Mouse (Mus musculus) ovary, postnatal 10 days (tissue): ENCODE measurements around the gene Dnaja3.
"Not testable (repeated sequence)": the region's sequence is repeated elsewhere in the genome, so short reads cannot be mapped to it uniquely, and the experiment has no call there.

ENCODE experiments used
- DNase-seq: peaks from one replicate; pipeline ENCODE4 v3.0.0; 2022; ENCODE audit warnings: low spot score

Dnaja3 gene

DNA sequence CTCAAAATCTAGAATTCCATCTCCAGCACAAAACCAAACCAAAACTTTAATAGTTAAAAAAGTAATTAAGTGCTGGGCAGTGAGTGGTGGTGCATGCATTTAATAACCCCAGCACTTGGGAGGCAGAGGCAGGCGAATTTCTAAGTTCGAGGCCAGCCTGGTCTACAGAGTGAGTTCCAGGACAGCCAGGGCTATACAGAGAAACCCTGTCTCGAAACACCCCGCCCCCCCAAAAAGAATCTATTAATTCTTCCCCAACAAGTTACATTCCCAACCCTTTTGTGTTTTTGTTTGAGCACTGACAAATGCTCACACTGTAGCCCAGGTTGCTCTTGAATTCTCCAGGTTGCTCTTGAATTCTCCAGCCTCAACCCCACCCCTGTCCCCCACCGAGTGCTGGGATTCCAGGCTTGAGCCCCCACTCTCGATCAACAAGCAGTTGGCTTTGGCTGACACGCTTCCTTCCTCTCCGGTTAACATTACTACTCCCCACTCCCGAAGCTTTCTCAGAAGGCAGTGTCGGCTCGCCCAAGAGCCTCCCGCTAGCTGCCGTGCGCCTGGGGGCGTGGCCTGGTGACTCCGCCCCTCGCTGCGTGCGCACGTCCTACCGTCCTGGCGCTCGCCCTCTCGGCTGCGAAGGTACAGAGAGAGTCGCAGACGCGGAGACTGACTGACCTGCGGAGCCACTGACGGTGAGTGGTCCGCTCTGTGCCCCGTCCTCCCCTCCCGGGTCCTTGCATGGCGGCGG, 86.2 kb downstream of the Dnaja3 start, which contains the start of gene Hmox2:
Hmox2 (plus strand) TSS at position 582 of the 748 bp plus-strand sequence.
- DNase-seq = peak; percentile 94

- no peak for DNase-seq
Observed at GRCm38 (mm10) chr16:4726528-4727128, 86.8 kb downstream of the Dnaja3 start.

- DNase-seq = no peak
Observed at GRCm38 (mm10) chr16:4727526-4727925, 87.7 kb downstream of the Dnaja3 start.

GRCm38 (mm10) chr16:4727963-4728362, 88.2 kb downstream of the Dnaja3 start:
- no peak for DNase-seq

DNA sequence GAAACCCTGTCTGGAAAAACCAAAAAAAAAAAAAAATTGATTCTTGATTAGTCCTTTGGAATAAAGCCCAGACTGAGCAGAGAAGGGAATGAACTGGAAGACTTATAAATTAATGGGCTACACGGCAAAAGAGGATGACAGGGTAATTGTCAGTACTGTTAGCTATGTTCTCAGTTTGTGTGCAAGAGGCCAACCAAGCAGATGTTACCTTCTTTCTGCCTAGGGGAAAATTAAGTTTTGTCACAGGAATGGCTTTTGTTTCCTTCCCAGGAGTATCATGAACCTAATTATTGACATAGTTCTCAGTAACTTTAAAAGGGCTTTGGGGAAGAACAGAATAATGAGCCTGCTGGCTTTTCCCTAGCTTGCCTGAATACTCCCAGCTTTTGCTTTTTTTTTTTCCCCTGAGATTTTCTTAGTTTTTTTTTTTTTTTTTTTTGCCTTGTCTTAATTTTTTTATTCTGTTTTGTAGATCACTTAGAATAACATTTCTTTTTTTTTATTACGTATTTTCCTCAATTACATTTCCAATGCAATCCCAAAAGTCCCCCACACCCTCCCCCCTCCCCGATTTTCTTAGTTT, 91.1 kb downstream of the Dnaja3 start:
- DNase-seq = no peak

DNA sequence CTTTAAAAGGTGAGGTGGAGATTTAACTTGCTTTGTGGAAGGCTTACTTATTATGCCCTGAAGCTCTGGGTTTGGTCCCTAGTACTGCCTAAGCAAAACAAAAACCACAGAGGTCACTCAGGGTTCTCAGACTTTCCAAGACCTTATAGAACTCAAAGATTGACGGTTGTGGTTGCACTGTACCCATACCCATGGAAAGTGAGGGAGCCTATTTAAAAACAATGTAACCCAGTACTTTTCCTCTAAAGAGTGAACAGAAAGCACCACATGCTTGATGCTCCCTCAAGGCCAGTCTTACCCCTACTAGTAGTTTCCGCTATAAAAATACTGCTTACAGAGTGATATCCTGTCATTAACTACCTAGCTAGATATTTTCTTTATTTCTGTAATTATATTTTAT, 96.5 kb downstream of the Dnaja3 start:
- no peak for DNase-seq

DNA sequence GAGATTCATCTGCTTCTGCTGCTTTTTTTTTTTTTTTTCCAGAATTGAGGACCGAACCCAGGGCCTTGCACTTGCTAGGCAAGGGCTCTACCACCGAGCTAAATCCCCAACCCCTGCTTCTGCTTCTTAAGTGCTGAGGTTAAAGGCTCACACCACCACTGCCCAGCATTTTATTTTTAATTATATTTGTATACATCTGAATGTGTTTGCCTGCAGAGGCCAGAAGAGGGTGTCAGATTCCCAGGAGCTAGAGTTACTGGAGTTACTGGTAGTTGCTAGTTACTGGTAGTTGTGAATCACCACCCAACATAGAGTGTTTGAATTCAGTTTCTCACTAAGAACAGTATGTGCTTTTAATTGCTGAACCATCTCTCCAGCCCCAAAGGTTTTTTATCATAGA, 100.2 kb downstream of the Dnaja3 start:
- DNase-seq = no peak

GRCm38 (mm10) chr16:4742186-4742585, 102.4 kb downstream of the Dnaja3 start:
- no peak for DNase-seq

- no peak for DNase-seq
Observed at GRCm38 (mm10) chr16:4752155-4752554, 112.4 kb downstream of the Dnaja3 start.

- no peak for DNase-seq
Observed at GRCm38 (mm10) chr16:4754045-4754444, 114.3 kb downstream of the Dnaja3 start.

- DNase-seq = not testable (repeated sequence)
Observed at GRCm38 (mm10) chr16:4756660-4757335, 117.0 kb downstream of the Dnaja3 start.
